10 mouse cellular contexts compared by ENCODE assay signal in the genomic region with DNA sequence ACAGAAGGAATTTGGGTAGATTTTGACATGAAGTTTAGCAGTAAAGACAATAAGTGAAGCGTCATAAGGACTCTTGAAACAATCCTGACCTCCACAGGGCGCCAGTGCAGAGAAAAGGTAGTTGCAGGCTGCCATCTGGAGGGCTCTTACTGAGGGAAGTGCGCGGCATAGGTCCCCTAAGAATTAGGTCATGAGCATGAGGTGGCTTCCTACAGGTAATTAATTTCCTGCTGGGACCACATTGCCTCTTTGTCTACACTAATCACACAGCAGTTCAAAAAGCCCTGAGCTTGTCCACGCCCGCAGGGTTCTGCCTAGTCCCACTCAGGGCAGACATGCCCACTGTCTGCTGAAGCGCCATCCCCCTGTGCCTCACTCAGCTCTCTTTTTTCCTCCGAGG. TPM values are rescaled to one million over a fixed set of nuclear protein-coding genes. Genes with fewer than 3 reads are reported as not detected.
DNase-seq lines count a peak whose midpoint lies in the region; ATAC-seq and TF ChIP-seq lines count a peak whose summit lies in the region.
"Had no signal": no experiment of that assay in that cellular context is flagged by ENCODE, and none has a peak within 500 bp of the region (broad histone marks: within the 10 kb centered on the region; RNA-seq: fewer than 3 reads in every experiment).

No protein-coding gene starts in this region.

- 74% methylated on average over 8 of the region's 8 CpGs for WGBS in intestine, postnatal 0 days
- WGBS in intestine, embryonic 15.5 days, result 67% methylated on average over 8 of the region's 8 CpGs
- 30% methylated on average over 8 of the region's 8 CpGs for WGBS in hindbrain, embryonic 12.5 days
- WGBS in neural tube, embryonic 15.5 days, result 22% methylated on average over 8 of the region's 8 CpGs
- 95% methylated on average over 8 of the region's 8 CpGs for WGBS in thymus, adult 2 months

- no peaks in the 10 kb centered on the region for H3K4me1 ChIP-seq in intestine, postnatal 0 days (replicated peaks; ENCODE audit: control insufficient read depth, insufficient read depth, low read length)
- 0 out of 2 replicates have a peak, but pooled peaks cover 7% of the 10 kb centered on the region for H3K4me1 ChIP-seq in intestine, embryonic 15.5 days (replicated peaks)
- peaks cover 23% of the 10 kb centered on the region for H3K4me1 ChIP-seq in hindbrain, embryonic 12.5 days
- peaks cover 24% of the 10 kb centered on the region for H3K4me1 ChIP-seq in neural tube, embryonic 15.5 days
- H3K4me1 ChIP-seq in thymus, adult 2 months (replicated peaks; ENCODE audit: control insufficient read depth, insufficient read depth, low read length), result no peaks in the 10 kb centered on the region
- H3K4me1 ChIP-seq: stomach, embryonic 15.5 days had no signal

- H3K4me2 ChIP-seq in intestine, postnatal 0 days (replicated peaks; ENCODE audit: low read depth), result no peak overlapping the region
- no peak overlapping the region for H3K4me2 ChIP-seq in intestine, embryonic 15.5 days (replicated peaks)
- H3K4me2 ChIP-seq in hindbrain, embryonic 12.5 days (replicated peaks), result no peak overlapping the region
- no peak overlapping the region for H3K4me2 ChIP-seq in neural tube, embryonic 15.5 days
- H3K4me2 ChIP-seq: heart, embryonic 15.5 days; stomach, embryonic 15.5 days had no signal

- H3K9ac ChIP-seq in intestine, postnatal 0 days (ENCODE audit: low read depth, low read length), result no peak overlapping the region
- H3K9ac ChIP-seq in intestine, embryonic 15.5 days, result no peak overlapping the region
- no peak overlapping the region for H3K9ac ChIP-seq in hindbrain, embryonic 12.5 days
- 0 out of 2 replicates have a peak overlapping the region, but pooled peaks have one; percentile 15 for H3K9ac ChIP-seq in neural tube, embryonic 15.5 days (replicated peaks)
- H3K9ac ChIP-seq: heart, embryonic 15.5 days; stomach, embryonic 15.5 days had no signal

- H3K27ac ChIP-seq in intestine, postnatal 0 days (ENCODE audit: low read depth, low read length), result no peak overlapping the region
- H3K27ac ChIP-seq in intestine, embryonic 15.5 days, result no peak overlapping the region
- H3K27ac ChIP-seq in hindbrain, embryonic 12.5 days, result peak overlapping the region; percentile 79
- H3K27ac ChIP-seq in neural tube, embryonic 15.5 days (replicated peaks), result no peak overlapping the region
- H3K27ac ChIP-seq in thymus, adult 2 months (ENCODE audit: control insufficient read depth, insufficient read depth, low read length), result no peak overlapping the region
- H3K27ac ChIP-seq: heart, embryonic 15.5 days; stomach, embryonic 15.5 days had no signal

- no peaks in the 10 kb centered on the region for H3K27me3 ChIP-seq in intestine, postnatal 0 days (replicated peaks; ENCODE audit: control insufficient read depth, insufficient read depth, low read length)
- no peaks in the 10 kb centered on the region for H3K27me3 ChIP-seq in intestine, embryonic 15.5 days (replicated peaks)
- H3K27me3 ChIP-seq in hindbrain, embryonic 12.5 days, result no peaks in the 10 kb centered on the region
- H3K27me3 ChIP-seq in neural tube, embryonic 15.5 days (replicated peaks), result no peaks in the 10 kb centered on the region
- no peaks in the 10 kb centered on the region for H3K27me3 ChIP-seq in thymus, adult 2 months (ENCODE audit: control insufficient read depth, insufficient read depth, low read length)
- H3K27me3 ChIP-seq: heart, embryonic 15.5 days; stomach, embryonic 15.5 days had no signal

- H3K9me3 ChIP-seq in intestine, postnatal 0 days (ENCODE audit: control insufficient read depth), result no peaks in the 10 kb centered on the region
- H3K9me3 ChIP-seq in intestine, embryonic 15.5 days, result no peaks in the 10 kb centered on the region
- no peaks in the 10 kb centered on the region for H3K9me3 ChIP-seq in hindbrain, embryonic 12.5 days (replicated peaks)
- H3K9me3 ChIP-seq in neural tube, embryonic 15.5 days (replicated peaks), result no peaks in the 10 kb centered on the region
- H3K9me3 ChIP-seq: heart, embryonic 15.5 days; stomach, embryonic 15.5 days had no signal

- H3K36me3 ChIP-seq in intestine, postnatal 0 days (ENCODE audit: control insufficient read depth, insufficient read depth), result 0 out of 2 replicates have a peak, but pooled peaks cover 4% of the 10 kb centered on the region
- no peaks in the 10 kb centered on the region for H3K36me3 ChIP-seq in intestine, embryonic 15.5 days
- no peaks in the 10 kb centered on the region for H3K36me3 ChIP-seq in hindbrain, embryonic 12.5 days
- no peaks in the 10 kb centered on the region for H3K36me3 ChIP-seq in neural tube, embryonic 15.5 days
- H3K36me3 ChIP-seq in thymus, adult 2 months (ENCODE audit: control insufficient read depth, insufficient read depth, low read length), result no peaks in the 10 kb centered on the region; the same call in 1 of the 2 replicates
- H3K36me3 ChIP-seq: stomach, embryonic 15.5 days had no signal

- TF ChIP-seq POLR2A in thymus, adult 2 months (IDR thresholded peaks at IDR 0.05; ENCODE audit: control insufficient read depth, extremely low read depth, insufficient read depth, low read length, poor library complexity), result no peak

- TF ChIP-seq CTCF in intestine, postnatal 0 days (IDR thresholded peaks at IDR 0.05; ENCODE audit: low read depth), result peak; percentile 42
- no peak for TF ChIP-seq CTCF in thymus, adult 2 months (IDR thresholded peaks at IDR 0.05; ENCODE audit: borderline replicate concordance, control insufficient read depth, extremely low read depth, insufficient read depth, low read length, poor library complexity)

- H3K4me3 ChIP-seq in intestine, postnatal 0 days (ENCODE audit: low read depth, low read length), result no peak overlapping the region
- H3K4me3 ChIP-seq in intestine, embryonic 15.5 days (replicated peaks), result no peak overlapping the region
- no peak overlapping the region for H3K4me3 ChIP-seq in hindbrain, embryonic 12.5 days
- H3K4me3 ChIP-seq in neural tube, embryonic 15.5 days (replicated peaks), result no peak overlapping the region
- H3K4me3 ChIP-seq in thymus, adult 2 months (ENCODE audit: control insufficient read depth, insufficient read depth, low read length), result no peak overlapping the region
- H3K4me3 ChIP-seq: heart, embryonic 15.5 days; stomach, embryonic 15.5 days had no signal

- DNase-seq in cerebellum, adult 9-11 months, result peak; percentile 95
- no peak for DNase-seq in thymus, adult 2 months
- no peak for DNase-seq in urinary bladder, adult 18-20 months (ENCODE audit: low spot score in 2 of 2)

- no peak for ATAC-seq in intestine, postnatal 0 days
- no peak for ATAC-seq in intestine, embryonic 15.5 days
- peak; percentile 61 for ATAC-seq in hindbrain, embryonic 12.5 days (ENCODE audit: low FRiP score)
- ATAC-seq in neural tube, embryonic 15.5 days (ENCODE audit: low FRiP score), result peak; percentile 48; the same call in 1 of the 2 replicates
- ATAC-seq in erythroblast, adult 5-6 weeks (replicated peaks; ENCODE audit: low FRiP score, poor library complexity, severe bottlenecking), result no peak

RNA-seq across cellular contexts. Expression of gene Hbp1, which starts 53.3 kb away (rescaled TPM):
- polyA plus RNA-seq in intestine, postnatal 0 days (2015; fragmentation: Nextera tagmentation; extraction: Ambion mirVana), result 63.3 and 68.0 TPM in 2 replicates
- polyA plus RNA-seq in intestine, embryonic 15.5 days (2015; fragmentation: Nextera tagmentation; extraction: Ambion mirVana), result 79.8 and 89.2 TPM in 2 replicates
- polyA plus RNA-seq in hindbrain, embryonic 12.5 days (2016; fragmentation: Nextera tagmentation; extraction: Ambion mirVana), result 94.7 and 95.6 TPM in 2 replicates
- polyA plus RNA-seq in neural tube, embryonic 15.5 days (2015; fragmentation: Nextera tagmentation; extraction: Ambion mirVana), result 39.1 and 51.9 TPM in 2 replicates
- polyA plus RNA-seq in thymus, adult 2 months (2012; rRNA removed), result 74.9 and 94.9 TPM in 2 replicates
- total RNA-seq in erythroblast, adult 5-6 weeks (2015; ENCODE audit: low replicate concordance), result 323 and 325 TPM in 2 replicates
- 332 and 347 TPM in 2 replicates for total RNA-seq in erythroblast, adult 5-6 weeks (2017; ENCODE audit: low replicate concordance)

Comparison
In these comparisons a context has a peak if more than half of its experiments do, and no peak if none do; other contexts are left out.
1. ATAC-seq: peak in hindbrain, embryonic 12.5 days (single experiment) and neural tube, embryonic 15.5 days (single experiment); none in intestine, postnatal 0 days (single experiment), intestine, embryonic 15.5 days (single experiment) and erythroblast, adult 5-6 weeks (single experiment).